21 mouse cellular contexts compared by ENCODE assay signal in genomic region chr2:106970971-106971370, GRCm38 (mm10).
"Had no signal": no experiment of that assay in that cellular context is flagged by ENCODE, and none has a peak within 500 bp of the region (broad histone marks: within the 10 kb centered on the region; RNA-seq: fewer than 3 reads in every experiment).

No protein-coding gene starts in this region.

- H3K4me3 ChIP-seq: heart, embryonic 12.5 days; hindbrain, embryonic 13.5 days; hindbrain, embryonic 15.5 days; kidney, embryonic 15.5 days; limb, embryonic 13.5 days; limb, embryonic 15.5 days had no signal

- ATAC-seq: hindbrain, postnatal 0 days; intestine, embryonic 16.5 days had no signal

- H3K9me3 ChIP-seq: heart, embryonic 12.5 days; hindbrain, embryonic 13.5 days; hindbrain, embryonic 15.5 days; kidney, embryonic 15.5 days; limb, embryonic 13.5 days; limb, embryonic 15.5 days had no signal

- H3K9ac ChIP-seq: heart, embryonic 12.5 days; hindbrain, embryonic 13.5 days; hindbrain, embryonic 15.5 days; kidney, embryonic 15.5 days; limb, embryonic 13.5 days; limb, embryonic 15.5 days had no signal

- H3K27me3 ChIP-seq: heart, embryonic 12.5 days; hindbrain, embryonic 13.5 days; hindbrain, embryonic 15.5 days; kidney, embryonic 15.5 days; limb, embryonic 13.5 days; limb, embryonic 15.5 days had no signal

- H3K4me2 ChIP-seq: heart, embryonic 12.5 days; hindbrain, embryonic 13.5 days; hindbrain, embryonic 15.5 days; kidney, embryonic 15.5 days; limb, embryonic 13.5 days; limb, embryonic 15.5 days had no signal

- H3K27ac ChIP-seq: hindbrain, embryonic 13.5 days; hindbrain, embryonic 15.5 days; hindbrain, postnatal 0 days; kidney, embryonic 15.5 days; kidney, postnatal 0 days; limb, embryonic 13.5 days; limb, embryonic 15.5 days had no signal

- DNase-seq: gastrocnemius, postnatal 14 days; gastrocnemius, postnatal 36 days; heart, adult 18-20 months; heart, postnatal 10 days; kidney, adult 11 months; kidney, adult 2 months; kidney, adult 9 months; kidney, postnatal 14 days; kidney, postnatal 36 days; layer of hippocampus, adult 9-11 months; layer of hippocampus, postnatal 36 days; left cerebral cortex, postnatal 4 days had no signal
